Mouse (Mus musculus) A20 (cell line): ENCODE results near the gene Amz2.
A peak's percentile ranks its signal among the peaks of the same experiment; 100 is the strongest.

Source experiments
- DNase-seq: peaks from one replicate; pipeline ENCODE4 v3.0.0-alpha.2; 2011; ENCODE audit warnings: low read depth, low spot score

Gene Amz2

GRCm38 (mm10) chr11:109425392-109426271 is at the start of gene Amz2:
TSS of gene Amz2 (plus strand) at chr11:109425946.
- DNase-seq, result peak; percentile 100

GRCm38 (mm10) chr11:109376484-109377143 is 49.1 kb upstream of the Amz2 start:
- DNase-seq, result no peak

- no peak for DNase-seq
Observed at GRCm38 (mm10) chr11:109377477-109377876, 48.3 kb upstream of the Amz2 start.

GRCm38 (mm10) chr11:109378051-109378450 is 47.7 kb upstream of the Amz2 start:
- no peak for DNase-seq

DNA sequence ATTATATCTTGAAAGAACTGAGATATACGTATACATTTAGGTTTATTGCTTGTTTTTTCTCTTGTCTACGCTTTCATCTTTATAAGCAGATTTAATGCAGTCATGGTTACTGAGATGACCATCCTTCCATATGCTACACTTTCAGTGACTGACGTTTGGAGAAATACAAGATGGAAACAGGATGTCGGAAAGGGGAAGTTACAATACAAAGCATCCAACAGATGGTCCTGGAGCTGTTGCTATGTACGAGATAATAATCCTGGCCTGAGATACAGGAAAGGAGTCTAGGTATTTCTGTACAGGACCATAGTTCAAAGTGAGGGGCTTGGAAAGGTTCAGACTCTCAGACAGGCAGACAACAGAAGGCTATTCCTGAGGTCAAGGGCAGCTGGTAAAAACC is 45.1 kb upstream of the Amz2 start:
- DNase-seq, result no peak

DNA sequence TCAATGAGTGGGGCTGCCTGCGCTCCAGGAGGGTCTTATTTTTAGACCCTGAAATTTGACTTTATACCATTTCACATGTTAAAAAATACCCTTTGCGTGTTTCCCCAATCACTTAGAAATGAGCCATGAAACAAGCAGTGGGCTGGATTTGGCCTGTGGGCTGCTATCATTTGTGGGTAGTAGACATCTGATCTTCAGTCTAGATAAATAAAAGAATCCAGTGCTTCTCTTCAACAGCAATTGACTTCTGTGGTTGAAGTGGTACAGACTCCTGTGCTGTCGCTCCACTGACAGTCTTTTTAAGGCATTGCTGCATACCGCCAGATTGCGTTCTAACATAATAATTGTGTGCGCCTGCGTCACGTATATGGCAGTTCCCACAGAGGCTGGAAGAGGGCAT is 40.5 kb upstream of the Amz2 start:
- DNase-seq, result no peak

- no peak for DNase-seq
Observed at GRCm38 (mm10) chr11:109389046-109389445, 36.7 kb upstream of the Amz2 start.

- DNase-seq, result no peak
Observed at GRCm38 (mm10) chr11:109391200-109391599, 34.5 kb upstream of the Amz2 start.

- no peak for DNase-seq
Observed at GRCm38 (mm10) chr11:109391760-109392159, 34.0 kb upstream of the Amz2 start.

- no peak for DNase-seq
Observed at GRCm38 (mm10) chr11:109392601-109393000, 33.1 kb upstream of the Amz2 start.

DNA sequence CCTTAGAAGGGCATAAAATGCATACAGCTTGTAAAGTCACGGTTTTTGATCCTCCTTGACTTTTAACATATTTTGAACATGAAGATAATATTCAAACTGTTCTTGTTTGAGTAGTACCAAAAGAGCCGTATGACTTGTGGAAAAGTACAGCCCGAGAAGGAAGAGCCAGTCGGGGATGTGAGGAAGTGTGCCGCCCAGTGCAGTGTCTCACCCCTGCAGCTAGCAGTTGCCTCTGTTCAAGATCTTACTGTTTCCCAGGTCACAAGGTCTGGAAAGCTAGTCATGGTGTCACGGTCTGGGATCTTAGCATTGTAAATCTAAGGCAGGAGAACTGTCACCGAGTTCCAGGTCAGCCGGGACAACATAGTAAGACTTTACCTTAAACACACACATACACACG is 31.0 kb upstream of the Amz2 start:
- no peak for DNase-seq

DNA sequence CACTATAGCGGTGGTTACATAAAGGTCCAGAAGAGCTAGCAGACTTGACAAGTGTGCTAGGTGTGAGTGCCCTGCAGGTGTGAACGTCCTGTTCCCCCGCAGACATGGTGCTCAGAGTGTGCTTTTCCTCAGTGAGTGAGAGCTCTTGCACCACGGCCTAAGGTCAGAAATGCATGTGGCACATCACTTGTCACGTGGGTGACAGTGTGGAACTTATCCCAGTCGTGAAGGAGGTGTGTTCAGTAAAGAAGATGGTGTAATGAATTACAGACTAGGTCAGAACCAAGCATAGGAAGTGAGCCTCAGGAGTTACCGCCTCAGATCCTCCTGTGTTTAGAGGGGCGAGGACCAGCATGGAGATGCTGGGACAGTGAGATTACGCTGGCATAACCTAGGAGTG is 30.5 kb upstream of the Amz2 start:
- DNase-seq, result no peak

GRCm38 (mm10) chr11:109406431-109406830 is 19.3 kb upstream of the Amz2 start:
- no peak for DNase-seq

DNA sequence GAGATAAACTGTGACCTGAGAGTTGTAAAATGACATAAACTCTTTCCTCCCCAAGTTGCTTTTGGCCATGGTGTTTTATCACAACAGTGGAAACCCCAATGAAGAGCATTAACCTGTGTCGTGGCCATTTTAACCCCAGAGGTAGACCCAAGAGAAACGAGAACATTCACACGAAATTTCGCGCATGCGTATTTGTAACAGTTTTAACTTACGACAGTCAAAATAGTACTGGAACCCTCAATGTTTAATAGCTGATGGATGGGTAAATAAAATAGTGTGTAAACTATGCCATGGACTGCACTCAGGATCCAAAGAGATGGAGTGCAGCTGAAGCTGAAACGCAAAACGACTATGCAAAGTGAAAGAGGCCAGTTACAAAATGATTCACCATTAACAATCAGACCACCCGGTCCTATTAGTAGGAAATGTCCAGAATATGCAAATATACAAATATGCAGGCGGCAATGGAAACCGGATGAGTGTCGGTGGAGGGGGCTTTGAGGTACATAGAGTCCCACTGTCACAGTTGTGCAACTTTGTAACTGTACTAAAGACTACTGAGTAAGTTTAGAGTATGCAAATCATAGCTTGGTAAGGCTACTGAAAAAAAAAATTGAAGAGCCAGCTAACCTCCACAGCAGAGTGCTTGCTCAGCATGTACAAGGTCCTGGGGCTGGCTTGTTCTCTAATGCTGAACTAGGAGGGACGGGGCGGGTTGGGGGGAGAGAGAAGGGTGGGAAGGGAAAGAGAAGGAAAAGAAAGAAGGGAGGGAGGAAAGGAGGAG is 15.4 kb upstream of the Amz2 start:
- DNase-seq, result peak; percentile 95

DNA sequence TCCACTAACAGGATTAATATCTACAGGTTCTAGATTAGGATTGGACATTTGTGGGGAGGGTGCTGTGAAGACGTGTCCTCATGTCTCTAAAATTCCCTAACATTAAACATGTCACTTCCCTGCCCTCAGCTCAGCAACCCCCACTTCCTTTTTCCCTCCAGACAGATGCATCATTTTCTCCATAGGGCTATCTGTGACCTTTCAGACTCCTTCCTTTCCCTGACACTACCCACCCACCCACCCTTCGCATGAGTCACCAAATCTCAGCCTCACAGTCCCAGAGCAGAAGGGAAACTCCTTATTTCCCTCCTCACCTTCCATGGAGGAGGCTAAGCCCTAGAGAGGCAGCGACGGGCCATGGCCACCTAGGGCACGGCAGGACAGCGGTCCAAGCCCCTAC is 12.1 kb upstream of the Amz2 start, which contains the start of gene 9930022D16Rik:
TSS of gene 9930022D16Rik (plus strand) at position 301 of the 400 bp plus-strand sequence.
- DNase-seq, result no peak

- DNase-seq, result no peak
Observed at GRCm38 (mm10) chr11:109414802-109415201, 10.9 kb upstream of the Amz2 start.

- peak; percentile 46 for DNase-seq
Observed at GRCm38 (mm10) chr11:109416709-109417420, 8.9 kb upstream of the Amz2 start.

GRCm38 (mm10) chr11:109417472-109418040 is 8.2 kb upstream of the Amz2 start:
- DNase-seq, result peak; percentile 53

DNA sequence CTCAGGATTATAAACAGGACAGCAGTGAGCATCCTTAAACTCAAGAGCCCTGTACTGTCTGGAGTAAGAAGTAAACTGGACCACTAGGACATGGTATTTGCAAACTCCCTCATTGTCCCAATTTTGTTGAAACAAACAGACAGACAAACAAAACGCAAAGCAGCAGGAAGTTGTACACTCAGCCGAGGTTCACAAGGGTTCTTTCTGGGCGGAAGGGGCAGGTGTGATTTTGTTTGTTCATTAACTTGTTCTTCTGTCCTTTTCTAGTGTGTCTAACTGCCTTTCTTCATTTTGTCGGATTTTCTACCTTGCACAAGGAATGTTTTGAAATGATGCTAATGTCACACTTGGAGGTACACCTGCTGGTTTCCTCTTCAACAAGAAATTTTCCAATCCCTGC is 6.3 kb upstream of the Amz2 start:
- DNase-seq, result peak; percentile 76

DNA sequence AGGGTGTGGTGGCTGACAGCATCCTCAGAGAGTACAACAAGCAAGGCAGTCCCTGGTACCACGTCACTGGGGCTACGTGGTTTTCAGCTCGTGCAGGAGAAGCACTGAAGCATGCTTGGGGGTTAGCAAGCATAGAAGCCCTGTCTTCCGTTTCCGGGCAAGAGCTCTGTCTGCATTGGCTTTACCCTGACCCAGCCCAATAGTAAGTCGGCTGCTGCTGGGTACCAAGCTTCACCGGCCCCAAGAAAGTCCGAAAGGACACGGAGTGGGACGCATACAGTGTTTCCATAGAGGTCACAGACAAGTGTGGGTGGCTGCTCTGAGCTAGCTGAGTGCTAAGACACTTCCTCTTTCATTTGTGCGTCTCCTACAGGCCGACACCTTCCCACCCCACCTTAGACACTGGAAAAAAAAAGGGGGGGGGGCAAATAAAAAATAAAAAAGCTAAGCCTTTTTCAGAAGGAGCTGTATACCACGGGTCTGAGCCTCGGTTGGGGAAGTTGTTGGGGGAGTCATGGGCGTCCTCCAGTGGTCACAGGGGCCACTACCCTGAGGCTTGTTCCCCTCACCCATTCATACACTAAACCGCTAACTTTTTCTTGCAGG is 5.7 kb upstream of the Amz2 start:
- peak; percentile 97 for DNase-seq

DNA sequence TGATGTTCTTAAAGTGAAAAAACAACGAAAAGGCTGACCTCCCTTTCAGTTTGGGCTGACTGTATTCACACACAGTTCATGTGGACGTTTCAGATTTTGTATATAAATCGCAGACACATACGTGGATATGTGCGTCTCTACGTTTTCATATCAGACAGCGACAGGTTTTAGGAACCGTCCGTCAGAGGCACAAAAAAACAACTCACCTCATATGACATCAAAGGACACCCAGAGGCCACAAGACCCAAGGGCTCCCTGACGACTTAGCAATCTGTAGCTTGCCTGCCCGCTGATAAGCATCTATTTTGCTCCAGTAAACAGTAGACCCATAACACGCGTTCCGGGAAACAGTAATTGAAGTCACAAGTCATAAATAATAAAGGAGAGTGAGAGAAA is 5.2 kb upstream of the Amz2 start:
- DNase-seq, result peak; percentile 91
